ENCODE assay signal across 8 mouse cellular contexts in the genomic region with DNA sequence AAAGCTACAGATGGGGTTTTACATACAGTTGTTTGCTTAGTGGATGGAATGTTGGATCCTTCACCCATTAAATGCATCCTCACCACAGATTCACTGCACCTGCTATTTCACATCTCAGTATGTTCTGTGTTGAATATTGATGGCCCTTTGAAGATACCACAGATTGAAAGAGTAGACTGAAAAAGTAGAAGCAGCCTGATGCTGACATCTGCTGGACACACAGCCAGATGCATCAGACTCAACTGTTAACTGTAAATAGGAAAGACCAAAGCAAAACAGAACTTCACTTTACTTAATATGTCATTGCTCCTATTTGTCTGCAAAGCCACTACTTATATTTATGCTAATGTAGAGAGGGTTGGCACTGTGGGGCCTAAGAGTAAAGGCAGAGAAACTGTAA.
DNase-seq lines count a peak whose midpoint lies in the region; ATAC-seq and TF ChIP-seq lines count a peak whose summit lies in the region.

No protein-coding gene starts in this region.

- no peaks in the 10 kb centered on the region for H3K27me3 ChIP-seq in liver, embryonic 14.5 days (ENCODE audit: control insufficient read depth, insufficient read depth, low read length)
- H3K27me3 ChIP-seq in liver, embryonic 11.5 days (replicated peaks; ENCODE audit: control insufficient read depth, insufficient read depth, low read length), result no peaks in the 10 kb centered on the region
- no peaks in the 10 kb centered on the region for H3K27me3 ChIP-seq in forebrain, embryonic 16.5 days (replicated peaks; ENCODE audit: control insufficient read depth, insufficient read depth, low read length)

- H3K36me3 ChIP-seq in liver, embryonic 14.5 days (replicated peaks; ENCODE audit: control insufficient read depth, insufficient read depth, low read depth), result no peaks in the 10 kb centered on the region
- no peaks in the 10 kb centered on the region for H3K36me3 ChIP-seq in liver, embryonic 11.5 days (ENCODE audit: control insufficient read depth, insufficient read depth, low read length)
- H3K36me3 ChIP-seq in forebrain, embryonic 16.5 days (ENCODE audit: control insufficient read depth, insufficient read depth), result no peaks in the 10 kb centered on the region

- no peak for TF ChIP-seq EP300 in liver, embryonic 14.5 days (IDR thresholded peaks at IDR 0.05; ENCODE audit: low read depth)

- 0 out of 2 replicates have a peak, but pooled peaks have one; percentile 2 for TF ChIP-seq CTCF in liver, embryonic 14.5 days (IDR thresholded peaks at IDR 0.05; ENCODE audit: low read depth)

- H3K27ac ChIP-seq in liver, embryonic 14.5 days, result no peak overlapping the region
- no peak overlapping the region for H3K27ac ChIP-seq in liver, embryonic 11.5 days (ENCODE audit: low read depth, low read length)
- H3K27ac ChIP-seq in forebrain, embryonic 16.5 days (ENCODE audit: low read length), result no peak overlapping the region

- no peak for ATAC-seq in liver, embryonic 14.5 days (ENCODE audit: insufficient read depth)
- no peak for ATAC-seq in liver, embryonic 11.5 days (replicated peaks; ENCODE audit: low FRiP score)
- ATAC-seq in forebrain, embryonic 16.5 days, result peak; percentile 67

- no peaks in the 10 kb centered on the region for H3K4me1 ChIP-seq in liver, embryonic 14.5 days (replicated peaks; ENCODE audit: control insufficient read depth in 2 of 2, insufficient read depth in 2 of 2, low read length in 1 of 2)
- no peaks in the 10 kb centered on the region for H3K4me1 ChIP-seq in liver, embryonic 11.5 days (replicated peaks; ENCODE audit: control insufficient read depth, insufficient read depth, low read length)
- H3K4me1 ChIP-seq in forebrain, embryonic 16.5 days (replicated peaks; ENCODE audit: control insufficient read depth, insufficient read depth, low read length), result no peaks in the 10 kb centered on the region

- no peak for DNase-seq in liver, embryonic 14.5 days (ENCODE audit: low read depth in 3 of 3, low spot score in 3 of 3)
- DNase-seq in liver, embryonic 11.5 days (ENCODE audit: low spot score), result no peak
- DNase-seq in brain, embryonic 18.5 days (ENCODE audit: low read depth, low spot score), result peak; percentile 56
- peak; percentile 34 for DNase-seq in layer of hippocampus, adult 9-11 months
- DNase-seq in retina, postnatal 1 day, result peak; percentile 64
- no peak for DNase-seq in gastrocnemius, postnatal 36 days
- no peak for DNase-seq in heart, adult 9 months (ENCODE audit: low spot score in 2 of 2)

- no peak overlapping the region for H3K4me2 ChIP-seq in liver, embryonic 14.5 days (ENCODE audit: low read depth)
- H3K4me2 ChIP-seq in liver, embryonic 11.5 days, result no peak overlapping the region
- H3K4me2 ChIP-seq in forebrain, embryonic 16.5 days (ENCODE audit: low read length), result no peak overlapping the region

- intact Hi-C loops in gastrocnemius, postnatal 36 days (cut with DNase I), result loop anchor here (10.0 kb wide), 1 partner anchor 215 kb away; no protein-coding TSS in a partner anchor

- no peak overlapping the region for H3K9ac ChIP-seq in liver, embryonic 14.5 days (replicated peaks)
- no peak overlapping the region for H3K9ac ChIP-seq in liver, embryonic 11.5 days (ENCODE audit: low read depth, low read length)
- no peak overlapping the region for H3K9ac ChIP-seq in forebrain, embryonic 16.5 days (replicated peaks; ENCODE audit: low read depth, low read length)

- no peaks in the 10 kb centered on the region for H3K9me3 ChIP-seq in liver, embryonic 14.5 days (ENCODE audit: control insufficient read depth, low read length)
- no peaks in the 10 kb centered on the region for H3K9me3 ChIP-seq in liver, embryonic 11.5 days (ENCODE audit: control insufficient read depth, low read length)
- H3K9me3 ChIP-seq in forebrain, embryonic 16.5 days (ENCODE audit: control insufficient read depth, low read length), result no peaks in the 10 kb centered on the region

- H3K4me3 ChIP-seq in liver, embryonic 14.5 days (ENCODE audit: insufficient read depth in 1 of 2, low read depth in 2 of 2, low read length in 2 of 2), result no peak overlapping the region
- no peak overlapping the region for H3K4me3 ChIP-seq in liver, embryonic 11.5 days (ENCODE audit: low read depth, low read length)
- H3K4me3 ChIP-seq in forebrain, embryonic 16.5 days (replicated peaks; ENCODE audit: low read length), result no peak overlapping the region

Comparison
In these comparisons a context has a peak if more than half of its experiments do, and no peak if none do; other contexts are left out.
1. DNase-seq: peak in brain, embryonic 18.5 days (single experiment), layer of hippocampus, adult 9-11 months (single experiment) and retina, postnatal 1 day (single experiment); none in liver, embryonic 14.5 days (0 of 3), liver, embryonic 11.5 days (single experiment), gastrocnemius, postnatal 36 days (0 of 2) and heart, adult 9 months (0 of 2).